Mouse (Mus musculus) kidney, postnatal 0 days (tissue): ENCODE data around the gene Jakmip3. TPM values are rescaled to one million over a fixed set of nuclear protein-coding genes. Genes with fewer than 3 reads are reported as not detected.

Experiments
- ATAC-seq: fragments of 200-750 bp; cut with Nextera tagmentation; replicated peaks from 2 replicates; pipeline ENCODE4 v1.8.0; 2017; ENCODE audit warnings: low read depth, moderate number of reproducible peaks, moderate TSS enrichment, moderate library complexity; ENCODE audit not compliant: low FRiP score
- DNase-seq: peaks from one replicate; pipeline ENCODE4 v3.0.0-alpha.2; 2016; ENCODE audit warnings: low spot score
- H3K27ac ChIP-seq: fragments of 300-500 bp; sonication (generic); 2 replicates; pipeline ENCODE4 v1.5.1; 2014; ENCODE audit warnings: mild to moderate bottlenecking
- H3K27me3 ChIP-seq: fragments of 300-500 bp; sonication (generic); 2 replicates; pipeline ENCODE4 v1.6.1; 2014; ENCODE audit warnings: low read length, mixed read lengths; ENCODE audit not compliant: insufficient read depth
- H3K36me3 ChIP-seq: fragments of 300-500 bp; sonication (generic); 2 replicates; pipeline ENCODE4 v1.6.1; 2014; ENCODE audit warnings: low read length, mixed read lengths; ENCODE audit not compliant: insufficient read depth
- H3K4me1 ChIP-seq: fragments of 300-500 bp; sonication (generic); replicated peaks from 2 replicates; pipeline ENCODE4 v1.6.1; 2014; ENCODE audit warnings: antibody characterized with exemption, low read length, mixed read lengths; ENCODE audit not compliant: insufficient read depth
- H3K4me2 ChIP-seq: fragments of 300-500 bp; sonication (generic); 2 replicates; pipeline ENCODE4 v1.6.1; 2014; ENCODE audit warnings: mild to moderate bottlenecking, low read length, moderate library complexity, mixed read lengths
- H3K4me3 ChIP-seq: fragments of 300-500 bp; sonication (generic); replicated peaks from 2 replicates; pipeline ENCODE4 v1.5.1; 2014; ENCODE audit warnings: low read depth, low read length
- H3K9ac ChIP-seq: fragments of 300-500 bp; sonication (generic); 2 replicates; pipeline ENCODE4 v1.6.1; 2014; ENCODE audit warnings: low read depth, low read length
- H3K9me3 ChIP-seq: fragments of 300-500 bp; sonication (generic); replicated peaks from 2 replicates; pipeline ENCODE4 v1.6.1; 2016; ENCODE audit warnings: low read length, inconsistent platforms, mixed read lengths
- CTCF ChIP-seq: IDR thresholded peaks from 2 replicates; pipeline ENCODE4 v1.5.1; 2016; ENCODE audit warnings: antibody characterized with exemption, low read depth, mild to moderate bottlenecking, moderate library complexity
- WGBS: fragments of 180-500 bp; shearing (Covaris S2); extraction: QIAGEN DNeasy Blood & Tissue Kit; methylation state at CpG from one replicate; pipeline ENCODE4 v1.1.7; 2014; 5-methylcytosine and 5-hydroxymethylcytosine counted together
- polyA plus RNA-seq: library from polyadenylated mRNA; unstranded; fragments of >200 nt; fragmentation: Nextera tagmentation; extraction: Ambion mirVana; gene quantifications from 2 replicates; pipeline ENCODE4 v1.2.1, GENCODE M21; 2015

The Jakmip3 gene
- polyA plus RNA-seq, 1 experiment from 2014 or later = 0.05 TPM

GRCm38 (mm10) chr7:138963756-138964155 lies 23.2 kb downstream of the Jakmip3 start:
- Histone ChIP-seq H3K9me3 (no peaks in the 10 kb centered on the region), H3K27ac (no peak overlapping the region), H3K4me2 (no peak overlapping the region), H3K4me1 (no peaks in the 10 kb centered on the region), H3K9ac (no peak overlapping the region), H3K27me3 (no peaks in the 10 kb centered on the region), H3K4me3 (no peak overlapping the region), H3K36me3 (no peaks in the 10 kb centered on the region)
- no peak for DNase-seq
- no peak for TF ChIP-seq CTCF
- 92% methylated on average over 5 of the region's 5 CpGs for WGBS
- ATAC-seq = no peak

- ATAC-seq = no peak
Measured at GRCm38 (mm10) chr7:138968010-138968620, 27.6 kb downstream of the Jakmip3 start.

GRCm38 (mm10) chr7:138977510-138977909 lies 37.0 kb downstream of the Jakmip3 start:
- DNase-seq = no peak
- WGBS = 87% methylated on average over 7 of the region's 7 CpGs
- no peak overlapping the region for H3K4me3 ChIP-seq
- no peaks in the 10 kb centered on the region for H3K36me3 ChIP-seq
- no peaks in the 10 kb centered on the region for H3K4me1 ChIP-seq
- H3K27me3 ChIP-seq = no peaks in the 10 kb centered on the region
- H3K9me3 ChIP-seq = no peaks in the 10 kb centered on the region
- no peak overlapping the region for H3K9ac ChIP-seq
- H3K4me2 ChIP-seq = no peak overlapping the region
- ATAC-seq = no peak
- no peak overlapping the region for H3K27ac ChIP-seq
- no peak for TF ChIP-seq CTCF

More at GRCm38 (mm10) chr7:138968010-138968620, 27.6 kb downstream of the Jakmip3 start:
- Histone ChIP-seq H3K27ac (no peak overlapping the region), H3K4me3 (no peak overlapping the region), H3K4me2 (no peak overlapping the region), H3K9me3 (no peaks in the 10 kb centered on the region), H3K9ac (no peak overlapping the region), H3K27me3 (no peaks in the 10 kb centered on the region), H3K36me3 (no peaks in the 10 kb centered on the region), H3K4me1 (no peaks in the 10 kb centered on the region)
- no peak for TF ChIP-seq CTCF
- 64% methylated on average over 13 of the region's 13 CpGs for WGBS
- DNase-seq = no peak

GRCm38 (mm10) chr7:138984576-138984975 lies 44.0 kb downstream of the Jakmip3 start:
- Histone ChIP-seq H3K9ac (no peak overlapping the region), H3K36me3 (no peaks in the 10 kb centered on the region), H3K4me2 (no peak overlapping the region), H3K27ac (no peak overlapping the region), H3K9me3 (no peaks in the 10 kb centered on the region), H3K27me3 (no peaks in the 10 kb centered on the region), H3K4me3 (no peak overlapping the region), H3K4me1 (no peaks in the 10 kb centered on the region)
- TF ChIP-seq CTCF = no peak
- WGBS = 87% methylated on average over 6 of the region's 6 CpGs
- ATAC-seq (no peak), DNase-seq (no peak)

- no peaks in the 10 kb centered on the region for H3K36me3 ChIP-seq
Measured at GRCm38 (mm10) chr7:138989156-138989555, 48.6 kb downstream of the Jakmip3 start.

GRCm38 (mm10) chr7:139002692-139003091 lies 62.2 kb downstream of the Jakmip3 start:
- Histone ChIP-seq H3K36me3 (no peaks in the 10 kb centered on the region), H3K4me1 (no peaks in the 10 kb centered on the region), H3K27me3 (no peaks in the 10 kb centered on the region), H3K9me3 (no peaks in the 10 kb centered on the region), H3K4me3 (no peak overlapping the region), H3K9ac (no peak overlapping the region), H3K4me2 (no peak overlapping the region), H3K27ac (no peak overlapping the region)
- ATAC-seq (no peak), DNase-seq (no peak)
- 89% methylated on average over 9 of the region's 9 CpGs for WGBS
- no peak for TF ChIP-seq CTCF

More at GRCm38 (mm10) chr7:138989156-138989555, 48.6 kb downstream of the Jakmip3 start:
- no peak overlapping the region for H3K27ac ChIP-seq
- H3K9ac ChIP-seq = no peak overlapping the region
- no peaks in the 10 kb centered on the region for H3K4me1 ChIP-seq
- 79% methylated on average over 9 of the region's 9 CpGs for WGBS
- no peak overlapping the region for H3K4me2 ChIP-seq
- DNase-seq = no peak
- no peak for ATAC-seq
- H3K9me3 ChIP-seq = no peaks in the 10 kb centered on the region
- H3K27me3 ChIP-seq = no peaks in the 10 kb centered on the region
- no peak for TF ChIP-seq CTCF
- no peak overlapping the region for H3K4me3 ChIP-seq

- 65% methylated on average over 9 of the region's 9 CpGs for WGBS
- no peaks in the 10 kb centered on the region for H3K27me3 ChIP-seq
- no peak overlapping the region for H3K9ac ChIP-seq
- ATAC-seq (no peak), DNase-seq (no peak)
- TF ChIP-seq CTCF = no peak
- no peaks in the 10 kb centered on the region for H3K9me3 ChIP-seq
- H3K4me1 ChIP-seq = no peaks in the 10 kb centered on the region
- H3K4me3 ChIP-seq = no peak overlapping the region
- H3K36me3 ChIP-seq = no peaks in the 10 kb centered on the region
- no peak overlapping the region for H3K4me2 ChIP-seq
- no peak overlapping the region for H3K27ac ChIP-seq
Measured at GRCm38 (mm10) chr7:139003250-139003649, 62.7 kb downstream of the Jakmip3 start.
